Mouse (Mus musculus): ENCODE measurements around the gene St3gal6. TPM values are rescaled to one million over a fixed set of nuclear protein-coding genes. Genes with fewer than 3 reads are reported as not detected.

St3gal6 gene
- total and polyA plus RNA-seq, 3 experiments: 167 to 420 (median 240) TPM

DNA sequence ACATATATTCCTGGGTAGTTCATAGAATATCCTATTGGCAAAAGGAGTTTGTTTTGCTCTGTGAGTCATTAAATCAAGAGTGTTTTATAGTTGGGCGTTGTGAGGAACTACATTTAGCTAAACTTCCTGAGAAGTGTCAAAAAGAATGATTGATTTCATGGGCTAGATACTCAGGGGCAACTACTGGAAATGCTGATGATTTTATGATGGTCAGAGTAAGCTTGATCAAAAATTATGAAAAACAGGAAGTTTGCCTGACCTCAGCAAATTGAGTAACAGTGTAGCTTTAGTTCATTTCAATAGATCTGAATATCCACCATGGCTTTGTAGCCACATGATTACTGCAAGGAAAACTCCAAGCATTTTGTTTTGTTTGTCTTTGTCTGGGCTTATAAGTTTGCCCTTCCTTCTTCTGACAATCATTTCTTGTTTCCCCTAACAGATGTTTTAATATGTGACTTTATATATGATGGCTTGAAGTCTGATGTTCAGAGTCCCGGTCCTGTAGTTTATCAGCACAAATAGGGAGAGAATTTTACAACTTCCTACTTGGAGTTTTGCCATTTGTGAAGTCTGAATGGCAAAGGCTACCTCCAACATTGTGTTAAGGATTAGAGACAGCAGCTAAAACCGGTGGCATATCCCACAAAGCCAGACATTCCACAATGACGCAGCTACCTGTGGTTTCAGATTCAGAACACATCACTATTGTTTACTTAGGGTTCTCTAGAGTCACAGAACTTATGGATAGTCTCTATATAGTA lies 32.2 kb upstream of the St3gal6 start (continued):
- TF ChIP-seq JUND (conservative IDR thresholded peaks at IDR 0.05; ENCODE audit: low read depth, low read length): no peak

DNA sequence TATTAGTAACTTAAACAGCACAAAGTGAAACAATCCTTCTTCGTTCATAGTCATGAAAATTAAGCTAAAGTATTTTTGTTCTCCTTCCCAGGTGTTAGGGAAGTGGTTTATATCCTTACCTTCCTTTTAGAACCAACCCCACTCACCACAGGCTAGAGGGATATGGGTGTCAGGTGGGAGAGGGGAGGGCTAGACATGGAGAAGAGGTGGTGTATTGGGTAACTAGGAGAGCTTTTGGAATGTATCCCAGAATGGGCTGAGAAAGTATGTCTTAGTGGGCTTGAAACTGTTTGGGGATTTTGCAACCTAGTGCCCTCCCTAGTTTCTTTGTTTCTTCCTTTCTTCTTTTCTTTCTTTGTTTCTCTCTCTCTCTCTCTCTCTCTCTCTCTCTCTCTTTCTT lies 30.6 kb upstream of the St3gal6 start:
- no peaks in the 10 kb centered on the region for H3K79me2 ChIP-seq (replicated peaks; ENCODE audit: control insufficient read depth, extremely low read depth, insufficient read depth, poor library complexity, severe bottlenecking)
- no peak overlapping the region for H3K4me2 ChIP-seq (ENCODE audit: insufficient read depth, low read depth, poor library complexity, severe bottlenecking)
- H3K36me3 ChIP-seq (replicated peaks in 1 of 2; ENCODE audit: control insufficient read depth in 1 of 2, insufficient read depth in 1 of 2, low read length in 1 of 2): no peaks in the 10 kb centered on the region
- no peak overlapping the region for H3K9ac ChIP-seq (ENCODE audit: insufficient read depth, low read depth)
- H3K4me1 ChIP-seq (ENCODE audit: control insufficient read depth in 1 of 2, insufficient read depth in 2 of 2): peaks cover 0 to 10% of the 10 kb centered on the region in 2 experiments; a peak in 2 of 4 replicates
- in situ Hi-C loops (cut with MboI; ENCODE audit: low pct_ligation_motif_present, low pct_unique_long_range_greater_than_20kb, low sequenced_read_pairs) (loop anchor here (5.0 kb wide), 1 partner anchor 43 kb away; no protein-coding TSS in a partner anchor), dilution Hi-C loops (cut with MboI; ENCODE audit: extremely low pct_ligation_motif_present, extremely low pct_unique_long_range_greater_than_20kb, low sequenced_read_pairs) (no loop called here)
- no peak for TF ChIP-seq UBTF (IDR thresholded peaks at IDR 0.05; ENCODE audit: low read depth, low read length)
- no peaks in the 10 kb centered on the region for H3K27me3 ChIP-seq (replicated peaks)
- no peak for DNase-seq (ENCODE audit: extremely low read depth)
- H3K9me3 ChIP-seq (replicated peaks; ENCODE audit: low read length): no peaks in the 10 kb centered on the region
- H3K4me3 ChIP-seq (replicated peaks in 1 of 3; ENCODE audit: low read depth in 2 of 3, low read length in 2 of 3, poor library complexity in 1 of 3): no peak overlapping the region
- H3K27ac ChIP-seq (ENCODE audit: insufficient read depth, low read depth): no peak overlapping the region

DNA sequence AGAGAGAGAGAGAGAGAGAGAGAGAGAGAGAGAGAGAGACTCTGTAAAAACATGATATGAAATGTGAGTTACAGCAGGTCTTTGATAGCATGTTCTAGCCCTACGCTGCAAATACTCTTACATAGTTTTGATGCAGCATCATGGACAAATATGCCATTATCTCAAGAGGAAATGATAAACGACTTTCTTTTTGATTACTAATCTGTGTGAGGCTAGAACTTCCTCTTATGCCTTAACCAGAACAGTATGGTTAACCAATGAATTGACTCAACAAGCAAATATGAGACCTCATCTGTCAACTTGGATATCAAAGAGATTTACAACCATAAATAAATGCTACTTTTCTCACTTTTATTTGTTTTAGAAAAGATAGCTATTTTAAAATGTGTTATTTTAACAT lies 24.0 kb upstream of the St3gal6 start:
- Histone ChIP-seq H3K4me2 (ENCODE audit: insufficient read depth, low read depth, poor library complexity, severe bottlenecking) (no peak overlapping the region), H3K79me2 (replicated peaks; ENCODE audit: control insufficient read depth, extremely low read depth, insufficient read depth, poor library complexity, severe bottlenecking) (no peaks in the 10 kb centered on the region), H3K4me3 (replicated peaks in 1 of 3; ENCODE audit: low read depth in 2 of 3, low read length in 2 of 3, poor library complexity in 1 of 3) (no peak overlapping the region), H3K27me3 (replicated peaks) (no peaks in the 10 kb centered on the region), H3K9me3 (replicated peaks; ENCODE audit: low read length) (no peaks in the 10 kb centered on the region), H3K9ac (ENCODE audit: insufficient read depth, low read depth) (no peak overlapping the region), H3K27ac (ENCODE audit: insufficient read depth, low read depth) (no peak overlapping the region), H3K4me1 (ENCODE audit: control insufficient read depth in 1 of 2, insufficient read depth in 2 of 2) (peaks cover 6 to 29% of the 10 kb centered on the region in 2 experiments), H3K36me3 (replicated peaks in 1 of 2; ENCODE audit: control insufficient read depth in 1 of 2, insufficient read depth in 1 of 2, low read length in 1 of 2) (no peaks in the 10 kb centered on the region)
- dilution Hi-C loops (cut with MboI; ENCODE audit: extremely low pct_ligation_motif_present, extremely low pct_unique_long_range_greater_than_20kb, low sequenced_read_pairs) (no loop called here), in situ Hi-C loops (cut with MboI; ENCODE audit: low pct_ligation_motif_present, low pct_unique_long_range_greater_than_20kb, low sequenced_read_pairs) (no loop called here)
- no peak for DNase-seq (ENCODE audit: extremely low read depth)
- no peak for TF ChIP-seq HCFC1 (IDR thresholded peaks at IDR 0.05; ENCODE audit: low read depth, low read length)
- TF ChIP-seq EP300 (IDR thresholded peaks at IDR 0.05; ENCODE audit: low read length): no peak
- TF ChIP-seq MYC (IDR thresholded peaks at IDR 0.05; ENCODE audit: low read depth, low read length): no peak
- no peak for TF ChIP-seq ZMIZ1 (IDR thresholded peaks at IDR 0.05; ENCODE audit: low read depth, low read length)
- TF ChIP-seq USF1 (IDR thresholded peaks at IDR 0.05; ENCODE audit: low read depth, low read length): no peak
- no peak for TF ChIP-seq TBP (conservative IDR thresholded peaks at IDR 0.05; ENCODE audit: low read depth, low read length)
- TF ChIP-seq ZNF384 (IDR thresholded peaks at IDR 0.05; ENCODE audit: low read depth, low read length): no peak
- TF ChIP-seq IRF4 (IDR thresholded peaks at IDR 0.05; ENCODE audit: low read depth, low read length): no peak
- no peak for TF ChIP-seq USF2 (conservative IDR thresholded peaks at IDR 0.05; ENCODE audit: low read depth, low read length)
- no peak for TF ChIP-seq SIN3A (IDR thresholded peaks at IDR 0.05; ENCODE audit: low read length)
- TF ChIP-seq GABPA (IDR thresholded peaks at IDR 0.05; ENCODE audit: insufficient replicate concordance, low read depth, low read length): no peak
- no peak for TF ChIP-seq MAFK (IDR thresholded peaks at IDR 0.05; ENCODE audit: insufficient replicate concordance, low read length)

All from CH12.LX (cell line).